Mouse (Mus musculus) MEL (cell line): ENCODE results near the gene Gm10563. TPM values are rescaled to one million over a fixed set of nuclear protein-coding genes. Genes with fewer than 3 reads are reported as not detected.

Experiments used
- DNase-seq: peaks from one replicate; pipeline ENCODE4 v3.0.0; 2011; ENCODE audit warnings: low read depth, low spot score
- H3K27ac ChIP-seq: 2 replicates; pipeline ENCODE4 v1.5.1; 2012; ENCODE audit warnings: low read depth, mild to moderate bottlenecking, control low read depth, low read length, moderate library complexity; ENCODE audit not compliant: control insufficient read depth
- H3K27me3 ChIP-seq, 2 experiments: fragments of 150-350 bp in 1 of 2; sonication (generic) in 1 of 2; 2 replicates each; pipeline ENCODE4 v1.6.1; 2012; ENCODE audit warnings: low read length in 2 of 2, mild to moderate bottlenecking in 2 of 2, improper control_type of control experiment in 1 of 2, moderate library complexity in 1 of 2; ENCODE audit not compliant: insufficient read depth in 2 of 2, control insufficient read depth in 1 of 2
- H3K36me3 ChIP-seq, 2 experiments: 2 replicates each; pipeline ENCODE4 v1.6.1; 2012 to 2014; ENCODE audit warnings: low read length in 2 of 2, improper control_type of control experiment in 1 of 2, inconsistent platforms in 1 of 2, mild to moderate bottlenecking in 1 of 2; ENCODE audit not compliant: insufficient read depth in 2 of 2, control insufficient read depth in 1 of 2
- H3K4me1 ChIP-seq, 2 experiments: fragments of 150-350 bp in 1 of 2; sonication (generic) in 1 of 2; 2 replicates each; pipeline ENCODE4 v1.6.1; 2012; ENCODE audit warnings: low read length in 2 of 2, improper control_type of control experiment in 1 of 2, mild to moderate bottlenecking in 1 of 2; ENCODE audit not compliant: insufficient read depth in 2 of 2, control insufficient read depth in 1 of 2
- H3K4me3 ChIP-seq, 2 experiments: fragments of 150-350 bp in 1 of 2; sonication (generic) in 1 of 2; 2 replicates each; pipeline ENCODE4 v1.5.1; 2012; ENCODE audit warnings: low read depth in 2 of 2, low read length in 2 of 2, mild to moderate bottlenecking in 2 of 2, moderate library complexity in 2 of 2, control low read depth in 1 of 2, improper control_type of control experiment in 1 of 2; ENCODE audit not compliant: control insufficient read depth in 1 of 2, insufficient read depth in 1 of 2
- H3K79me2 ChIP-seq: 2 replicates; pipeline ENCODE4 v1.6.1; 2012; ENCODE audit warnings: mild to moderate bottlenecking, low read length, moderate library complexity; ENCODE audit not compliant: control insufficient read depth, poor library complexity, insufficient read depth
- H3K9ac ChIP-seq: 2 replicates; pipeline ENCODE4 v1.6.1; 2012; ENCODE audit warnings: low read depth, mild to moderate bottlenecking, control low read depth, low read length, moderate library complexity; ENCODE audit not compliant: control insufficient read depth, poor library complexity, severe bottlenecking
- H3K9me3 ChIP-seq: fragments of 150-350 bp; sonication (generic); replicated peaks from 2 replicates; pipeline ENCODE4 v1.6.1; 2012; ENCODE audit warnings: mild to moderate bottlenecking, low read length, improper control_type of control experiment, moderate library complexity; ENCODE audit not compliant: insufficient read depth
- BHLHE40 ChIP-seq: IDR thresholded peaks from 2 replicates; pipeline ENCODE4 v1.6.1; 2012; ENCODE audit warnings: low read depth, mild to moderate bottlenecking, inconsistent platforms, low read length, improper control_type of control experiment, borderline replicate concordance
- CHD2 ChIP-seq: IDR thresholded peaks from 2 replicates; pipeline ENCODE4 v1.6.1; 2011; ENCODE audit warnings: low read length, improper control_type of control experiment
- ELF1 ChIP-seq: IDR thresholded peaks from 2 replicates; pipeline ENCODE4 v1.6.1; 2014; ENCODE audit warnings: low read depth, mild to moderate bottlenecking, inconsistent platforms, low read length, improper control_type of control experiment, moderate library complexity
- MAFK ChIP-seq: IDR thresholded peaks from 2 replicates; pipeline ENCODE4 v1.6.1; 2011; ENCODE audit warnings: low read depth, mild to moderate bottlenecking, low read length, improper control_type of control experiment, borderline replicate concordance
- MEF2A ChIP-seq: IDR thresholded peaks from 2 replicates; pipeline ENCODE4 v1.6.1; 2014; ENCODE audit warnings: low read depth, mild to moderate bottlenecking, inconsistent platforms, low read length, improper control_type of control experiment; ENCODE audit not compliant: poor library complexity, insufficient replicate concordance, severe bottlenecking; ENCODE audit errors: extremely low read depth
- MYC ChIP-seq: IDR thresholded peaks from 2 replicates; pipeline ENCODE4 v1.6.1; 2011; ENCODE audit warnings: low read depth, mild to moderate bottlenecking, low read length, improper control_type of control experiment, moderate library complexity
- NELFE ChIP-seq: IDR thresholded peaks from 2 replicates; pipeline ENCODE4 v1.6.1; 2011; ENCODE audit warnings: low read depth, low read length, improper control_type of control experiment
- RAD21 ChIP-seq: IDR thresholded peaks from 2 replicates; pipeline ENCODE4 v1.6.1; 2011; ENCODE audit warnings: mild to moderate bottlenecking, low read depth, low read length, improper control_type of control experiment
- SIN3A ChIP-seq: IDR thresholded peaks from 2 replicates; pipeline ENCODE4 v1.6.1; 2012; ENCODE audit warnings: low read length, improper control_type of control experiment, inconsistent platforms
- UBTF ChIP-seq: IDR thresholded peaks from 2 replicates; pipeline ENCODE4 v1.6.1; 2012; ENCODE audit warnings: low read depth, mild to moderate bottlenecking, inconsistent platforms, low read length, improper control_type of control experiment, moderate library complexity, borderline replicate concordance; ENCODE audit not compliant: insufficient read depth
- USF1 ChIP-seq: IDR thresholded peaks from 2 replicates; pipeline ENCODE4 v1.6.1; 2014; ENCODE audit warnings: low read depth, mild to moderate bottlenecking, inconsistent platforms, low read length, improper control_type of control experiment, moderate library complexity
- ZKSCAN1 ChIP-seq: IDR thresholded peaks from 2 replicates; pipeline ENCODE4 v1.6.1; 2012; ENCODE audit warnings: low read depth, mild to moderate bottlenecking, inconsistent platforms, low read length, improper control_type of control experiment, moderate library complexity
- polyA plus RNA-seq, 2 experiments: library from polyadenylated mRNA; stranded (reverse) in 1 of 2; unstranded in 1 of 2; fragments of >175 nt in 1 of 2; fragments of >200 nt in 1 of 2; gene quantifications; 2 replicates each; pipeline versions ENCODE4 v1.2.1 to v1.2.4; 2012; ENCODE audit warnings: low replicate concordance in 2 of 2, low read depth in 1 of 2; ENCODE audit not compliant: insufficient read length in 2 of 2, insufficient read depth in 1 of 2, missing spikeins in 1 of 2
- total RNA-seq: library from RNA; depleted of rRNA; stranded (reverse); fragments of 300-350 nt; gene quantifications from 2 replicates; pipeline ENCODE4 v1.2.3, GENCODE M21; 2012

Gm10563 gene
- total and polyA plus RNA-seq, 3 experiments: not detected

- H3K9me3 ChIP-seq: no peaks in the 10 kb centered on the region
- no peaks in the 10 kb centered on the region for H3K79me2 ChIP-seq
- H3K36me3 ChIP-seq: peaks cover 0 to 1% of the 10 kb centered on the region in 2 experiments; a peak in 1 of 4 replicates
- no peaks in the 10 kb centered on the region for H3K27me3 ChIP-seq
- no peak overlapping the region for H3K4me3 ChIP-seq
- DNase-seq: no peak
- H3K4me1 ChIP-seq: no peaks in the 10 kb centered on the region
- TF ChIP-seq CHD2 (no peak), NELFE (no peak), RAD21 (no peak), BHLHE40 (no peak), MEF2A (no peak)
- H3K27ac ChIP-seq: no peak overlapping the region
- H3K9ac ChIP-seq: no peak overlapping the region
Measured at GRCm38 (mm10) chr4:155611860-155612259, 33.3 kb downstream of the Gm10563 start.

- no peaks in the 10 kb centered on the region for H3K27me3 ChIP-seq
- no peak overlapping the region for H3K27ac ChIP-seq
- no peak for DNase-seq
- no peak overlapping the region for H3K9ac ChIP-seq
- H3K4me3 ChIP-seq: no peak overlapping the region
- H3K9me3 ChIP-seq: no peaks in the 10 kb centered on the region
- peaks cover 0 to 5% of the 10 kb centered on the region in 2 experiments; a peak in 1 of 4 replicates for H3K4me1 ChIP-seq
- TF ChIP-seq SIN3A (no peak), ELF1 (no peak), USF1 (no peak)
- H3K36me3 ChIP-seq: peaks cover 0 to 14% of the 10 kb centered on the region in 2 experiments; a peak in 3 of 4 replicates
- peaks cover 8% of the 10 kb centered on the region for H3K79me2 ChIP-seq
Measured at GRCm38 (mm10) chr4:155606825-155607224, 38.4 kb downstream of the Gm10563 start.

GRCm38 (mm10) chr4:155605132-155605531 is 40.1 kb downstream of the Gm10563 start:
- H3K9ac ChIP-seq: no peak overlapping the region
- no peaks in the 10 kb centered on the region for H3K27me3 ChIP-seq
- no peak for DNase-seq
- no peak overlapping the region for H3K27ac ChIP-seq
- peaks cover 0 to 14% of the 10 kb centered on the region in 2 experiments; a peak in 3 of 4 replicates for H3K36me3 ChIP-seq
- H3K79me2 ChIP-seq: peaks cover 9% of the 10 kb centered on the region
- H3K4me3 ChIP-seq: no peak overlapping the region
- TF ChIP-seq UBTF: no peak
- no peak for TF ChIP-seq MAFK
- TF ChIP-seq SIN3A: no peak
- no peak for TF ChIP-seq ZKSCAN1
- no peak for TF ChIP-seq MYC
- TF ChIP-seq MEF2A: no peak
- TF ChIP-seq, all 39 proteins: peak for 0
- Histone ChIP-seq H3K4me1 (peaks cover 2 to 5% of the 10 kb centered on the region in 2 experiments; a peak in 1 of 4 replicates), H3K9me3 (no peaks in the 10 kb centered on the region)
